Mouse (Mus musculus): ENCODE measurements around the gene Siah3.

DNA sequence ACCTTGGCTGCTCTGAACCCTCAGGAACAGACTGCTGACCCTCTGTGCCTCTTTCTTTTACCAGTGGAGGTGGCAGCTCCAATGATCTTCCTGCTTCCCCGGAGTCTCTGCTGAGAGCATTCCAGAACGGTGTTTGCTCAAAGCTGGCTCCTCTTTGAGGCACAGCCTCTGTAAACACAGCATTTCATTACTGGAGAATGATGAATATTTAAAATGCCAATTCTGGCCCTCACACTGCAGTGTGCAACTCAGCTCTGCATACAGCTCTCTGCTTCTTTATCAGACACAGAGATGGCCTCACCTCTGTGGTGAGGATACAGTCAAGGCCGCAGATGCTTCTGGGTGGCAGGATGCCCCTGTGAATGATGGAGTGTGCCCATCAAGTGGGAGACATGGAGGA is 46.0 kb upstream of the Siah3 start:
- TF ChIP-seq POLR2A (IDR thresholded peaks at IDR 0.05; ENCODE audit: insufficient read length, low read depth) (no peak), POLR2AphosphoS2 (IDR thresholded peaks at IDR 0.05; ENCODE audit: insufficient read length, low read depth) (no peak), REST (IDR thresholded peaks at IDR 0.05; ENCODE audit: insufficient read depth, insufficient read length) (no peak), CEBPB (IDR thresholded peaks at IDR 0.05; ENCODE audit: insufficient read depth, poor library complexity, severe bottlenecking) (no peak), MYOD1 (IDR thresholded peaks at IDR 0.05; ENCODE audit: control insufficient read depth in 1 of 3, insufficient read length in 2 of 3, low read depth in 2 of 3) (no peak), TCF12 (IDR thresholded peaks at IDR 0.05; ENCODE audit: insufficient read depth, poor library complexity, severe bottlenecking) (no peak), MAX (IDR thresholded peaks at IDR 0.05; ENCODE audit: low read depth) (no peak), USF1 (IDR thresholded peaks at IDR 0.05; ENCODE audit: low read depth) (no peak)

Data from myocyte (in vitro differentiated cells).